Mouse (Mus musculus) G1E (cell line): Measurements from ENCODE around the gene Radil.

ENCODE experiments used
- CTCF ChIP-seq: IDR thresholded peaks from 2 replicates; pipeline ENCODE4 v1.5.1; 2012; ENCODE audit warnings: low read depth, low read length, inconsistent platforms, mixed read lengths
- GATA2 ChIP-seq: IDR thresholded peaks from 2 replicates; pipeline ENCODE4 v1.6.1; 2012; ENCODE audit warnings: low read depth, low read length, inconsistent platforms, borderline replicate concordance
- TAL1 ChIP-seq: conservative IDR thresholded peaks from 2 replicates; pipeline ENCODE4 v1.6.1; 2012; ENCODE audit warnings: low read depth, low read length, inconsistent platforms, mixed read lengths

DNA sequence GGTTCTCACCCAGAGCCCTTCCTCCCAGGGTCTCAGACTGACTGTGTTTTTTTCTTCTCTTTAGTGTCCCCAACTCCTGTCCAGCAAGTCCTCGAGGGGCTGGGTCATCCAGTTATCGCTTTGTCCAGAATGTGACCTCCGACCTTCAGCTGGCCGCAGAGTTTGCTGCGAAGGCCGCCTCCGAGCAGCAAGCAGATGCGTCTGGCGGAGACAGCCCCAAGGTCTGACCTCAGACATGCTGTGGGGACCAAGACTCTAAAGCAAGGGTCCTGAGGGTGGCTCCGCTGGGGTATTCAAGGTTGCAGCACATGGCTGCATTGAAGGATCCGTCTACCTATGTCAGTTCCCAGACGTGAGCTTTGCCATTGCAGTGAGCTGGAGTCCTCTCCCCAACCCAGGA is 102.3 kb downstream of the Radil start:
- TF ChIP-seq TAL1 = no peak
- no peak for TF ChIP-seq CTCF
- TF ChIP-seq GATA2 = no peak
